12 mouse cellular contexts compared by ENCODE assay signal in the genomic region with DNA sequence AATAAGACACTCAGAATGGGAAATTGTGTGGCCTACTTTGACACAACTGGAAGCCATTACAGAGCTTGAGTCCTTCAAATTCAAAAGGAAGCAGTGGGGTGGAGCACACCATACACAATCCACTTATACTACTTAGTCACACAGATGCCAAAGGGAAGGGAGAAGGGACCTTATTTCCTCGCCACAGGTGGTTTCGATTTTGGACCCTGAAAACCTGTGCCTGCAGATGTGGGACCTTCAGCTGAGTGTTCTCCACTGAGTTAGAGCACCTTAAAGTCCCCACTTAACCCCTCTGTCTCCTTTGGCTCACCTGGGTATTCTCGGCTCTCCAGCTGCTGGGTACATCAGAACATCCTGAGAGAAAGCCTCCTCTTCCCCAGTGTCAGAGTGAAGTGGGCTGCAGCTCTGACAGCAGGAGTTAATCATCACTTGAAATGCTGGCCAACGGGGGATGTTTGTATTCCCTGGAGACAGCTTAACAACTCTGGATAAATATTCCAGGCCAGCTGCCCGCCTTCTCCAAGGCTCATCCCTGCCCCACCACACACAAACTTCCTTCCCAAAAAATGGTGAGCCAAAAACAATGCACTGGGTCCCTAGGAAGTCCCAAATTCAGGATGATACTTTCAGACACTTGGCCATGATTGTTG.
A peak's percentile ranks its signal among the peaks of the same experiment; 100 is the strongest.
DNase-seq lines count a peak whose midpoint lies in the region; ATAC-seq lines count a peak whose summit lies in the region.
"Had no signal": no experiment of that assay in that cellular context is flagged by ENCODE, and none has a peak within 500 bp of the region (broad histone marks: within the 10 kb centered on the region; RNA-seq: fewer than 3 reads in every experiment).

No protein-coding gene starts in this region.

- intact Hi-C loops in heart, postnatal 10 days (cut with DNase I), result no loop called here
- intact Hi-C loops in left cerebral cortex, postnatal 25 days (cut with DNase I), result no loop called here

- peak; percentile 96 for DNase-seq in heart, adult 11 months
- peak; percentile 58 for DNase-seq in embryonic facial prominence, embryonic 10.5 days (ENCODE audit: low spot score)
- DNase-seq in heart, postnatal 10 days, result peak; percentile 60 to 68
- peak; percentile 56 to 72 for DNase-seq in kidney, postnatal 36 days
- no peak for DNase-seq in layer of hippocampus, adult 8-10 months (ENCODE audit: low spot score in 2 of 2)
- no peak for DNase-seq in left cerebral cortex, postnatal 25 days (ENCODE audit: low spot score in 2 of 2)
- no peak for DNase-seq in cerebellum, adult 9-10 months
- DNase-seq: forebrain, postnatal 0 days; layer of hippocampus, postnatal 36 days; liver, postnatal 0 days; right cerebral cortex, postnatal 14 days had no signal

- H3K4me2 ChIP-seq in heart, embryonic 12.5 days, result no peak overlapping the region

- H3K9ac ChIP-seq in heart, embryonic 12.5 days, result no peak overlapping the region
- H3K9ac ChIP-seq: forebrain, postnatal 0 days; liver, postnatal 0 days had no signal

- no peak overlapping the region for H3K27ac ChIP-seq in heart, embryonic 12.5 days (ENCODE audit: poor library complexity, severe bottlenecking)
- H3K27ac ChIP-seq in embryonic facial prominence, embryonic 10.5 days (replicated peaks), result peak overlapping the region; percentile 78

- ATAC-seq in heart, embryonic 12.5 days (ENCODE audit: insufficient number of reproducible peaks, low FRiP score), result no peak
- ATAC-seq: forebrain, postnatal 0 days; liver, postnatal 0 days had no signal

- no peaks in the 10 kb centered on the region for H3K27me3 ChIP-seq in heart, embryonic 12.5 days (replicated peaks)
- H3K27me3 ChIP-seq in embryonic facial prominence, embryonic 10.5 days (replicated peaks; ENCODE audit: low read depth, poor library complexity, severe bottlenecking), result no peaks in the 10 kb centered on the region

- peaks cover 23% of the 10 kb centered on the region for H3K36me3 ChIP-seq in heart, embryonic 12.5 days
- peaks cover 28% of the 10 kb centered on the region for H3K36me3 ChIP-seq in embryonic facial prominence, embryonic 10.5 days (replicated peaks)

- H3K9me3 ChIP-seq in heart, embryonic 12.5 days (replicated peaks), result peaks cover 5% of the 10 kb centered on the region
- 0 out of 2 replicates have a peak, but pooled peaks cover 3% of the 10 kb centered on the region for H3K9me3 ChIP-seq in embryonic facial prominence, embryonic 10.5 days

- H3K4me1 ChIP-seq in heart, embryonic 12.5 days (replicated peaks), result peaks cover 33% of the 10 kb centered on the region
- H3K4me1 ChIP-seq in embryonic facial prominence, embryonic 10.5 days, result peaks cover 54% of the 10 kb centered on the region

- H3K4me3 ChIP-seq in heart, embryonic 12.5 days, result no peak overlapping the region
- no peak overlapping the region for H3K4me3 ChIP-seq in embryonic facial prominence, embryonic 10.5 days

- 44% methylated on average over 5 of the region's 5 CpGs for WGBS in heart, embryonic 12.5 days
- WGBS in embryonic facial prominence, embryonic 10.5 days, result 39% methylated on average over 5 of the region's 5 CpGs

Comparison
In these comparisons a context has a peak if more than half of its experiments do, and no peak if none do; other contexts are left out.
1. DNase-seq: peak in heart, adult 11 months (single experiment), embryonic facial prominence, embryonic 10.5 days (single experiment), heart, postnatal 10 days (2 of 2) and kidney, postnatal 36 days (2 of 2); none in layer of hippocampus, adult 8-10 months (0 of 2), left cerebral cortex, postnatal 25 days (0 of 2) and cerebellum, adult 9-10 months (single experiment).